Mouse (Mus musculus) CH12.LX (cell line): ENCODE results near the gene Zdhhc3. TPM values are rescaled to one million over a fixed set of nuclear protein-coding genes. Genes with fewer than 3 reads are reported as not detected.

ENCODE experiments used
- DNase-seq: peaks from one replicate; pipeline ENCODE4 v3.0.0-alpha.2; 2013; ENCODE audit errors: extremely low read depth
- H3K27ac ChIP-seq: 2 replicates; pipeline ENCODE4 v1.5.1; 2012; ENCODE audit warnings: low read depth, mild to moderate bottlenecking, control low read depth, moderate library complexity; ENCODE audit not compliant: insufficient read depth
- H3K27me3 ChIP-seq: replicated peaks from 2 replicates; pipeline ENCODE3; 2012; ENCODE audit warnings: inconsistent platforms
- H3K36me3 ChIP-seq, 2 experiments: replicated peaks in 1 of 2; 2 replicates each; pipeline versions ENCODE3 to v1.6.1; 2012; ENCODE audit warnings: inconsistent platforms in 1 of 2, low read length in 1 of 2, mild to moderate bottlenecking in 1 of 2, mixed read lengths in 1 of 2, moderate library complexity in 1 of 2; ENCODE audit not compliant: control insufficient read depth in 1 of 2, insufficient read depth in 1 of 2
- H3K4me1 ChIP-seq, 2 experiments: 2 replicates each; pipeline ENCODE4 v1.6.1; 2012; ENCODE audit warnings: inconsistent platforms in 1 of 2, moderate library complexity in 1 of 2; ENCODE audit not compliant: insufficient read depth in 2 of 2, control insufficient read depth in 1 of 2
- H3K4me2 ChIP-seq: 2 replicates; pipeline ENCODE4 v1.6.1; 2012; ENCODE audit warnings: low read depth, mild to moderate bottlenecking, control low read depth; ENCODE audit not compliant: poor library complexity, insufficient read depth, severe bottlenecking
- H3K4me3 ChIP-seq, 3 experiments: fragments of 150-350 bp in 1 of 3; sonication (generic) in 1 of 3; replicated peaks in 1 of 3; 2 replicates each; pipeline versions ENCODE3 to v1.5.1; 2011 to 2012; ENCODE audit warnings: low read depth in 2 of 3, low read length in 2 of 3, mild to moderate bottlenecking in 2 of 3, moderate library complexity in 2 of 3, control low read depth in 1 of 3, improper control_type of control experiment in 1 of 3, inconsistent platforms in 1 of 3, mixed read lengths in 1 of 3; ENCODE audit not compliant: poor library complexity in 1 of 3
- H3K79me2 ChIP-seq: replicated peaks from 2 replicates; pipeline ENCODE4 v1.6.1; 2012; ENCODE audit warnings: mild to moderate bottlenecking, moderate library complexity; ENCODE audit not compliant: control insufficient read depth, poor library complexity, insufficient read depth, severe bottlenecking; ENCODE audit errors: extremely low read depth
- H3K9ac ChIP-seq: 2 replicates; pipeline ENCODE4 v1.6.1; 2012; ENCODE audit warnings: low read depth, mild to moderate bottlenecking, control low read depth, moderate library complexity; ENCODE audit not compliant: insufficient read depth
- H3K9me3 ChIP-seq: replicated peaks from 2 replicates; pipeline ENCODE3; 2012; ENCODE audit warnings: low read length, inconsistent platforms, mixed read lengths
- CHD1 ChIP-seq: IDR thresholded peaks from 2 replicates; pipeline ENCODE4 v1.6.1; 2012; ENCODE audit warnings: low read depth, low read length, improper control_type of control experiment, inconsistent platforms
- CHD2 ChIP-seq: IDR thresholded peaks from 2 replicates; pipeline ENCODE4 v1.6.1; 2011; ENCODE audit warnings: low read length, improper control_type of control experiment
- E2F4 ChIP-seq: IDR thresholded peaks from 2 replicates; pipeline ENCODE4 v1.6.1; 2011; ENCODE audit warnings: low read depth, low read length, improper control_type of control experiment; ENCODE audit not compliant: insufficient replicate concordance
- ELF1 ChIP-seq: IDR thresholded peaks from 2 replicates; pipeline ENCODE4 v1.6.1; 2014; ENCODE audit warnings: low read depth, mild to moderate bottlenecking, inconsistent platforms, low read length, improper control_type of control experiment
- ETS1 ChIP-seq: conservative IDR thresholded peaks from 2 replicates; pipeline ENCODE4 v1.6.1; 2012; ENCODE audit warnings: low read depth, mild to moderate bottlenecking, inconsistent platforms, low read length, improper control_type of control experiment, moderate library complexity
- GABPA ChIP-seq: IDR thresholded peaks from 2 replicates; pipeline ENCODE4 v1.6.1; 2012; ENCODE audit warnings: low read depth, low read length, improper control_type of control experiment, inconsistent platforms; ENCODE audit not compliant: insufficient replicate concordance
- HCFC1 ChIP-seq: IDR thresholded peaks from 2 replicates; pipeline ENCODE4 v1.6.1; 2012; ENCODE audit warnings: low read depth, mild to moderate bottlenecking, inconsistent platforms, low read length, improper control_type of control experiment
- MAFK ChIP-seq: IDR thresholded peaks from 2 replicates; pipeline ENCODE4 v1.6.1; 2011; ENCODE audit warnings: low read length, improper control_type of control experiment; ENCODE audit not compliant: insufficient replicate concordance
- MAZ ChIP-seq: IDR thresholded peaks from 2 replicates; pipeline ENCODE4 v1.6.1; 2012; ENCODE audit warnings: low read depth, mild to moderate bottlenecking, inconsistent platforms, low read length, improper control_type of control experiment, moderate library complexity
- MEF2A ChIP-seq: IDR thresholded peaks from 2 replicates; pipeline ENCODE4 v1.6.1; 2014; ENCODE audit warnings: low read depth, mild to moderate bottlenecking, inconsistent platforms, low read length, improper control_type of control experiment, borderline replicate concordance
- MXI1 ChIP-seq: IDR thresholded peaks from 2 replicates; pipeline ENCODE4 v1.6.1; 2011; ENCODE audit warnings: mild to moderate bottlenecking, low read depth, low read length, improper control_type of control experiment
- MYC ChIP-seq: IDR thresholded peaks from 2 replicates; pipeline ENCODE4 v1.6.1; 2011; ENCODE audit warnings: low read depth, mild to moderate bottlenecking, improper control_type of control experiment, low read length
- NELFE ChIP-seq: IDR thresholded peaks from 2 replicates; pipeline ENCODE4 v1.6.1; 2011; ENCODE audit warnings: low read depth, low read length, improper control_type of control experiment
- NRF1 ChIP-seq: IDR thresholded peaks from 2 replicates; pipeline ENCODE4 v1.6.1; 2014; ENCODE audit warnings: low read depth, mild to moderate bottlenecking, inconsistent platforms, low read length, improper control_type of control experiment, moderate library complexity
- PAX5 ChIP-seq: IDR thresholded peaks from 2 replicates; pipeline ENCODE4 v1.6.1; 2012; ENCODE audit warnings: low read length, inconsistent platforms, mixed read lengths
- POLR2A ChIP-seq: IDR thresholded peaks from 2 replicates; pipeline ENCODE4 v1.6.1; 2011; ENCODE audit warnings: low read depth, mild to moderate bottlenecking, improper control_type of control experiment, low read length
- RCOR1 ChIP-seq: conservative IDR thresholded peaks from 2 replicates; pipeline ENCODE4 v1.6.1; 2012; ENCODE audit warnings: low read depth, mild to moderate bottlenecking, inconsistent platforms, low read length, improper control_type of control experiment
- TCF12 ChIP-seq: IDR thresholded peaks from 2 replicates; pipeline ENCODE4 v1.6.1; 2014; ENCODE audit warnings: low read depth, mild to moderate bottlenecking, inconsistent platforms, low read length, improper control_type of control experiment
- USF2 ChIP-seq: conservative IDR thresholded peaks from 2 replicates; pipeline ENCODE4 v1.6.1; 2011; ENCODE audit warnings: low read depth, low read length, improper control_type of control experiment
- ZKSCAN1 ChIP-seq: IDR thresholded peaks from 2 replicates; pipeline ENCODE4 v1.6.1; 2012; ENCODE audit warnings: low read depth, inconsistent platforms, low read length, improper control_type of control experiment, borderline replicate concordance
- ZMIZ1 ChIP-seq: IDR thresholded peaks from 2 replicates; pipeline ENCODE4 v1.6.1; 2012; ENCODE audit warnings: low read depth, mild to moderate bottlenecking, inconsistent platforms, low read length, improper control_type of control experiment
- ZNF384 ChIP-seq: IDR thresholded peaks from 2 replicates; pipeline ENCODE4 v1.6.1; 2012; ENCODE audit warnings: low read depth, low read length, improper control_type of control experiment, inconsistent platforms
- dilution Hi-C: fragments of 300-500 bp; cut with MboI; formaldehyde crosslinking; loops from 2 replicates; pipeline ENCODE4 v1.14.3; 2020; ENCODE audit warnings: low sequenced_read_pairs; ENCODE audit not compliant: extremely low pct_unique_long_range_greater_than_20kb, extremely low pct_ligation_motif_present
- in situ Hi-C: fragments of 300-500 bp; cut with MboI; formaldehyde crosslinking; loops from 3 replicates; pipeline ENCODE4 v1.14.3; 2019; ENCODE audit warnings: low sequenced_read_pairs, low pct_ligation_motif_present, low pct_unique_long_range_greater_than_20kb, mixed read lengths
- polyA plus RNA-seq: library from polyadenylated mRNA; unstranded; fragments of >175 nt; gene quantifications from 2 replicates; pipeline ENCODE4 v1.2.1, GENCODE M21; 2012; ENCODE audit warnings: low read depth; ENCODE audit not compliant: insufficient read length
- total RNA-seq, 2 experiments: library from RNA; depleted of rRNA; stranded (reverse); fragments of 300-350 nt in 1 of 2; fragments of >200 nt in 1 of 2; gene quantifications; 2 replicates each; pipeline ENCODE4 v1.2.3; 2012 to 2014

The Zdhhc3 gene
- total and polyA plus RNA-seq, 3 experiments, result 37.2 to 74.4 (median 62.6) TPM

DNA sequence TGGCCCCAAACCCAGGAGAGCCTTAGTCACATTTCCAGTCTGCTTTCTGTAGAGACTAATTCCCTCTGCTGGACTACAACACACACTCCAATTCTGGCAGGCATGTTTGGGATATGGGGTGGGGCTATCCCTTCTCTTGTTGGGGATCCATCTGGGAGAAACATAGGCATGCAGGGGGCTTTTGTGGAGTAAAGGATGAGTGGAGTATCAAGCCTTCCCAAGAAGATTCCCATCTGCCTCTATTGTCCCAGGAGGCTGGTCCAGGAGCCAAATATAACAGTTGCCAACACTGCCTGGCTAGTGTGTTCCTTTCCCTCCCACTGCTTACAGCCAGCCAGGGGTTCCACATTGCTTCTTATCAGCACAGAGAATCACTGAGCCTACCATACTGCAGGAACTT, 44.7 kb upstream of the Zdhhc3 start:
- in situ Hi-C loops (loop anchor here (10.0 kb wide), 1 partner anchor 297 kb away; no protein-coding TSS in a partner anchor), dilution Hi-C loops (no loop called here)
- Histone ChIP-seq H3K27me3 (no peaks in the 10 kb centered on the region), H3K4me2 (no peak overlapping the region), H3K4me1 (peaks cover 4 to 7% of the 10 kb centered on the region in 2 experiments; a peak in 3 of 4 replicates), H3K27ac (no peak overlapping the region), H3K79me2 (no peaks in the 10 kb centered on the region), H3K9ac (no peak overlapping the region), H3K4me3 (no peak overlapping the region), H3K9me3 (no peaks in the 10 kb centered on the region), H3K36me3 (peaks cover 0 to 3% of the 10 kb centered on the region in 2 experiments)
- TF ChIP-seq ZKSCAN1 (no peak), MXI1 (no peak), POLR2A (no peak), PAX5 (no peak), MEF2A (no peak), RCOR1 (no peak), ZMIZ1 (no peak), CHD2 (no peak)
- DNase-seq, result no peak

DNA sequence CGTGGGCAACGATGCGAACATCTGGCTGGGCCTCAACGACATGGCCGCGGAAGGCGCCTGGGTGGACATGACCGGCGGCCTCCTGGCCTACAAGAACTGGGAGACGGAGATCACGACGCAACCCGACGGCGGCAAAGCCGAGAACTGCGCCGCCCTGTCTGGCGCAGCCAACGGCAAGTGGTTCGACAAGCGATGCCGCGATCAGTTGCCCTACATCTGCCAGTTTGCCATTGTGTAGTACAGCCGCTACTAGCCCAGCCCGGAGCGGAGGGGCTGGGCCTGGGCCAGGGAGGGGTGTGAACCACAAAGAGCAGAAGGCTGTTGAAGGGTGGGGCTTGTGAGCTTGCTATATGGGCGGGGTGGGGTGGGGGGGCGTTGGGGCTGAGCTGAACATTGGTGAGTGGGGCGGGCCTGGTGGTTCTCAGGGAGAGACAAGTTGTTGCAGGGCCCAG, 43.9 kb upstream of the Zdhhc3 start:
- Histone ChIP-seq H3K36me3 (peaks cover 0 to 3% of the 10 kb centered on the region in 2 experiments), H3K9ac (no peak overlapping the region), H3K4me1 (peaks cover 2 to 5% of the 10 kb centered on the region in 2 experiments; a peak in 2 of 4 replicates), H3K79me2 (no peaks in the 10 kb centered on the region), H3K27ac (no peak overlapping the region), H3K27me3 (no peaks in the 10 kb centered on the region), H3K9me3 (no peaks in the 10 kb centered on the region), H3K4me3 (no peak overlapping the region), H3K4me2 (no peak overlapping the region)
- TF ChIP-seq USF2, result no peak
- TF ChIP-seq ETS1, result no peak
- no peak for TF ChIP-seq CHD1
- no peak for TF ChIP-seq RCOR1
- TF ChIP-seq MYC, result no peak
- TF ChIP-seq HCFC1, result no peak
- TF ChIP-seq ELF1, result no peak
- no peak for TF ChIP-seq ZNF384
- TF ChIP-seq GABPA, result no peak
- TF ChIP-seq MAZ, result no peak
- TF ChIP-seq PAX5, result no peak
- no peak for TF ChIP-seq NRF1
- no peak for TF ChIP-seq MEF2A
- no peak for TF ChIP-seq MAFK
- TF ChIP-seq ZKSCAN1, result no peak
- TF ChIP-seq NELFE, result no peak
- TF ChIP-seq TCF12, result no peak
- no peak for TF ChIP-seq E2F4
- DNase-seq, result no peak
- in situ Hi-C loops, result loop anchor here (10.0 kb wide), 1 partner anchor 298 kb away; no protein-coding TSS in a partner anchor
- dilution Hi-C loops, result no loop called here
